Comparison of ENCODE assay signal across 1 mouse cellular context in genomic region chr11:115128483-115128882, GRCm38 (mm10).
TF ChIP-seq lines count a peak whose summit lies in the region.

No protein-coding gene starts in this region.

TF ChIP-seq in CH12.LX, 34 proteins besides CTCF, POLR2A, EP300 and RAD21 (continued from another document):
- TF ChIP-seq NRF1 (IDR thresholded peaks at IDR 0.05; ENCODE audit: low read depth, low read length): 0 out of 2 replicates have a peak, but pooled peaks have one; percentile 10
- peak; percentile 50; the same call in 1 of the 2 replicates for TF ChIP-seq MAZ (IDR thresholded peaks at IDR 0.05; ENCODE audit: low read depth, low read length)
- no peak for TF ChIP-seq JUND (conservative IDR thresholded peaks at IDR 0.05; ENCODE audit: low read depth, low read length)
- peak; percentile 55; the same call in 1 of the 2 replicates for TF ChIP-seq ETS1 (conservative IDR thresholded peaks at IDR 0.05; ENCODE audit: low read depth, low read length)
- TF ChIP-seq HCFC1 (IDR thresholded peaks at IDR 0.05; ENCODE audit: low read depth, low read length): no peak
- peak; percentile 29; the same call in 1 of the 2 replicates for TF ChIP-seq RCOR1 (conservative IDR thresholded peaks at IDR 0.05; ENCODE audit: low read depth, low read length)
- TF ChIP-seq SIN3A (IDR thresholded peaks at IDR 0.05; ENCODE audit: low read length): no peak
- TF ChIP-seq MYC (IDR thresholded peaks at IDR 0.05; ENCODE audit: low read depth, low read length): no peak
- TF ChIP-seq KAT2A (IDR thresholded peaks at IDR 0.05; ENCODE audit: insufficient replicate concordance, low read length): no peak
- no peak for TF ChIP-seq ZNF384 (IDR thresholded peaks at IDR 0.05; ENCODE audit: low read depth, low read length)
TF ChIP-seq in CH12.LX: peak in this region for 10.
